Mouse (Mus musculus) right cerebral cortex, adult 18-20 months (tissue): ENCODE measurements around the gene Ccdc97.

Experiments used
- DNase-seq: peaks from one replicate; pipeline ENCODE4 v3.0.0; 2022; ENCODE audit warnings: mixed read lengths

The Ccdc97 gene

GRCm38 (mm10) chr7:25719761-25720610 is 1.1 kb upstream of the Ccdc97 start:
- peak; percentile 70 for DNase-seq

GRCm38 (mm10) chr7:25717478-25717877 is 1.4 kb downstream of the Ccdc97 start:
- DNase-seq = no peak

GRCm38 (mm10) chr7:25715731-25716271 is 3.1 kb downstream of the Ccdc97 start:
- no peak for DNase-seq

- no peak for DNase-seq
These were observed 4.3 kb downstream of the Ccdc97 start for GRCm38 (mm10) chr7:25714581-25714980.

- DNase-seq = no peak
These were observed 6.1 kb downstream of the Ccdc97 start for GRCm38 (mm10) chr7:25712801-25713200.

GRCm38 (mm10) chr7:25711731-25712197 is 7.1 kb downstream of the Ccdc97 start:
- DNase-seq = peak; percentile 76

- DNase-seq = no peak
These were observed 7.7 kb downstream of the Ccdc97 start for GRCm38 (mm10) chr7:25711165-25711564.

GRCm38 (mm10) chr7:25710519-25711130 is 8.3 kb downstream of the Ccdc97 start:
- peak; percentile 81 for DNase-seq

- no peak for DNase-seq
These were observed 8.9 kb downstream of the Ccdc97 start for GRCm38 (mm10) chr7:25709961-25710360.

- DNase-seq = no peak
These were observed 11.2 kb downstream of the Ccdc97 start for GRCm38 (mm10) chr7:25707581-25708292.

- DNase-seq = no peak
These were observed 12.2 kb downstream of the Ccdc97 start for GRCm38 (mm10) chr7:25706578-25707170.

GRCm38 (mm10) chr7:25705801-25706251 is 13.1 kb downstream of the Ccdc97 start:
- peak; percentile 69 for DNase-seq

GRCm38 (mm10) chr7:25704716-25705364 is 14.0 kb downstream of the Ccdc97 start:
- no peak for DNase-seq

GRCm38 (mm10) chr7:25703793-25704494 is 14.9 kb downstream of the Ccdc97 start:
- DNase-seq = no peak

- no peak for DNase-seq
These were observed 16.5 kb downstream of the Ccdc97 start for GRCm38 (mm10) chr7:25702350-25702749.

- DNase-seq = no peak
These were observed 18.2 kb downstream of the Ccdc97 start for GRCm38 (mm10) chr7:25700732-25701131.

GRCm38 (mm10) chr7:25699851-25700250 is 19.0 kb downstream of the Ccdc97 start:
- no peak for DNase-seq

GRCm38 (mm10) chr7:25694104-25694503 is 24.8 kb downstream of the Ccdc97 start:
- no peak for DNase-seq

- no peak for DNase-seq
These were observed 28.8 kb downstream of the Ccdc97 start for GRCm38 (mm10) chr7:25690051-25690450.

GRCm38 (mm10) chr7:25689603-25690021 is 29.3 kb downstream of the Ccdc97 start:
- DNase-seq = no peak

- no peak for DNase-seq
These were observed 29.9 kb downstream of the Ccdc97 start for GRCm38 (mm10) chr7:25688810-25689586.
